ENCODE assay signal across 35 mouse cellular contexts in genomic region chr13:89683490-89683889, GRCm38 (mm10).
"Had no signal": no experiment of that assay in that cellular context is flagged by ENCODE, and none has a peak within 500 bp of the region (broad histone marks: within the 10 kb centered on the region; RNA-seq: fewer than 3 reads in every experiment).

No protein-coding gene starts in this region.

- H3K36me3 ChIP-seq: intestine, embryonic 15.5 days had no signal

- H3K27ac ChIP-seq: heart, adult 2 months; heart, embryonic 10.5 days; heart, embryonic 13.5 days; heart, embryonic 15.5 days; hindbrain, embryonic 10.5 days; hindbrain, embryonic 12.5 days; hindbrain, embryonic 13.5 days; hindbrain, embryonic 14.5 days; hindbrain, embryonic 15.5 days; hindbrain, postnatal 0 days; intestine, embryonic 15.5 days; kidney, embryonic 15.5 days; kidney, postnatal 0 days; layer of hippocampus, adult 2 months had no signal

- H3K9me3 ChIP-seq: heart, embryonic 10.5 days; heart, embryonic 12.5 days; heart, embryonic 13.5 days; heart, embryonic 15.5 days; hindbrain, embryonic 10.5 days; hindbrain, embryonic 12.5 days; hindbrain, embryonic 13.5 days; hindbrain, embryonic 15.5 days; intestine, embryonic 15.5 days; kidney, embryonic 15.5 days had no signal

- H3K27me3 ChIP-seq: heart, embryonic 12.5 days; heart, embryonic 13.5 days; heart, embryonic 15.5 days; hindbrain, embryonic 12.5 days; hindbrain, embryonic 13.5 days; hindbrain, embryonic 15.5 days; intestine, embryonic 15.5 days; kidney, embryonic 15.5 days had no signal

- DNase-seq: heart, adult 2 months; heart, postnatal 10 days; heart, postnatal 14 days; heart, postnatal 36 days; heart, postnatal 4 days; kidney, adult 11 months; kidney, adult 18-20 months; kidney, adult 2 months; kidney, adult 8-10 months; kidney, adult 9 months; kidney, postnatal 10 days; kidney, postnatal 14 days; kidney, postnatal 25 days; kidney, postnatal 36 days; kidney, postnatal 4 days; layer of hippocampus, adult 9-11 months had no signal

- H3K4me2 ChIP-seq: heart, embryonic 11.5 days; heart, embryonic 12.5 days; heart, embryonic 13.5 days; heart, embryonic 15.5 days; hindbrain, embryonic 12.5 days; hindbrain, embryonic 13.5 days; hindbrain, embryonic 14.5 days; hindbrain, embryonic 15.5 days; intestine, embryonic 15.5 days; kidney, embryonic 15.5 days had no signal

- H3K4me1 ChIP-seq: heart, embryonic 10.5 days; heart, embryonic 12.5 days; heart, embryonic 13.5 days; heart, embryonic 15.5 days; hindbrain, embryonic 10.5 days; hindbrain, embryonic 12.5 days; hindbrain, embryonic 13.5 days; hindbrain, embryonic 15.5 days; intestine, embryonic 15.5 days; kidney, embryonic 15.5 days had no signal

- H3K4me3 ChIP-seq: heart, adult 2 months; heart, embryonic 10.5 days; heart, embryonic 12.5 days; heart, embryonic 13.5 days; heart, embryonic 15.5 days; hindbrain, embryonic 10.5 days; hindbrain, embryonic 12.5 days; hindbrain, embryonic 13.5 days; hindbrain, embryonic 15.5 days; intestine, embryonic 15.5 days; kidney, embryonic 15.5 days; layer of hippocampus, adult 2 months had no signal

- H3K9ac ChIP-seq: heart, embryonic 12.5 days; heart, embryonic 13.5 days; heart, embryonic 15.5 days; hindbrain, embryonic 12.5 days; hindbrain, embryonic 13.5 days; hindbrain, embryonic 14.5 days; hindbrain, embryonic 15.5 days; intestine, embryonic 15.5 days; kidney, embryonic 15.5 days had no signal

- ATAC-seq: hindbrain, embryonic 16.5 days; hindbrain, postnatal 0 days; inflammation-experienced regulatory T-cells, adult 6 months; intestine, embryonic 15.5 days; intestine, embryonic 16.5 days; intestine, postnatal 0 days had no signal
